Mouse (Mus musculus) CH12.LX (cell line): ENCODE data around the gene Zbtb46.

Experiments used
- CTCF ChIP-seq, 2 experiments: IDR thresholded peaks in 1 of 2; conservative IDR thresholded peaks in 1 of 2; 2 replicates each; pipeline ENCODE4 v1.5.1; 2011 to 2012; ENCODE audit warnings: low read depth in 2 of 2, low read length in 2 of 2, improper control_type of control experiment in 1 of 2, inconsistent platforms in 1 of 2, mild to moderate bottlenecking in 1 of 2, moderate library complexity in 1 of 2
- POLR2A ChIP-seq: IDR thresholded peaks from 2 replicates; pipeline ENCODE4 v1.6.1; 2011; ENCODE audit warnings: low read depth, mild to moderate bottlenecking, improper control_type of control experiment, low read length

DNA sequence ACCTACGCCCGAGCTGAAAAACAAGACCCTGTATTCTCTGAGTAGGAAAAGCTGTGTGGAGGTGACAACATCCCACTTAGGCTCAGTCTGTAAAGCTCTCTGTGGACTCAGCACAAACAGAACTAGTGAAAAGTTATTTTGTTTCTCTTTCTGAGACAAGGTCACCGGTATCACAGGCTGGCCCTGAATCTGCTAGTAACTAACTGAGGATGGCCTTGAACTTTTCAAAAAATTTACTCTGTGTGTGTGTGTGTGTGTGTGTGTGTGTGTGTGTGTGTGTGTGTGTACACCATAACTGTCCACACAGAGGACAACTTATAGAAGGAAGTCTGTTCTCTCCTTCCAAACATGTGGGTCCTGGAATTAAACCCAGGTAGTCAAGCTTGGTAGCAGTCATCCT is 65.1 kb downstream of the Zbtb46 start:
- TF ChIP-seq POLR2A (no peak), CTCF (conservative IDR thresholded peaks at IDR 0.05 in 1 of 2, IDR thresholded peaks at IDR 0.05 in 1 of 2; ENCODE audit: low read depth in 2 of 2, low read length in 2 of 2) (no peak)
